Mouse (Mus musculus) neural tube, embryonic 14.5 days (tissue): ENCODE measurements around the gene Cyp2c65. TPM values are rescaled to one million over a fixed set of nuclear protein-coding genes. Genes with fewer than 3 reads are reported as not detected.
"Not testable (repeated sequence)": the region's sequence is repeated elsewhere in the genome, so short reads cannot be mapped to it uniquely, and the experiment has no call there.

Experiments
- ATAC-seq: fragments of 200-750 bp; cut with Nextera tagmentation; 2 replicates; pipeline ENCODE4 v1.8.0; 2017; ENCODE audit warnings: low read depth, mild to moderate bottlenecking, moderate TSS enrichment, moderate library complexity
- H3K27ac ChIP-seq: fragments of 300-500 bp; sonication (generic); 2 replicates; pipeline ENCODE4 v1.5.1; 2014; ENCODE audit warnings: low read depth, mild to moderate bottlenecking, control low read depth, low read length, moderate library complexity, mixed read lengths
- H3K27me3 ChIP-seq: fragments of 300-500 bp; sonication (generic); 2 replicates; pipeline ENCODE4 v1.6.1; 2014; ENCODE audit warnings: low read length; ENCODE audit not compliant: control insufficient read depth, insufficient read depth
- H3K36me3 ChIP-seq: fragments of 300-500 bp; sonication (generic); 2 replicates; pipeline ENCODE4 v1.6.1; 2014; ENCODE audit warnings: low read length, mixed read lengths; ENCODE audit not compliant: control insufficient read depth, insufficient read depth
- H3K4me1 ChIP-seq: fragments of 300-500 bp; sonication (generic); 2 replicates; pipeline ENCODE4 v1.6.1; 2014; ENCODE audit warnings: low read length; ENCODE audit not compliant: control insufficient read depth, insufficient read depth
- H3K4me2 ChIP-seq: fragments of 300-500 bp; sonication (generic); 2 replicates; pipeline ENCODE4 v1.6.1; 2014; ENCODE audit warnings: mild to moderate bottlenecking, low read depth, low read length, control low read depth
- H3K4me3 ChIP-seq: fragments of 300-500 bp; sonication (generic); 2 replicates; pipeline ENCODE4 v1.5.1; 2014; ENCODE audit warnings: low read depth, low read length, control low read depth, mixed read lengths
- H3K9ac ChIP-seq: fragments of 300-500 bp; sonication (generic); replicated peaks from 2 replicates; pipeline ENCODE4 v1.6.1; 2014; ENCODE audit warnings: low read depth, mild to moderate bottlenecking, control low read depth, low read length, mixed read lengths
- H3K9me3 ChIP-seq: fragments of 300-500 bp; sonication (generic); 2 replicates; pipeline ENCODE4 v1.6.1; 2016; ENCODE audit warnings: low read length; ENCODE audit not compliant: control insufficient read depth
- WGBS: fragments of 180-500 bp; shearing (Covaris S2); extraction: QIAGEN DNeasy Blood & Tissue Kit; methylation state at CpG from one replicate; pipeline ENCODE4 v1.1.7; 2014; 5-methylcytosine and 5-hydroxymethylcytosine counted together
- polyA plus RNA-seq: library from polyadenylated mRNA; unstranded; fragments of >200 nt; fragmentation: Nextera tagmentation; extraction: Ambion mirVana; gene quantifications from 2 replicates; pipeline ENCODE4 v1.2.1, GENCODE M21; 2014

Gene Cyp2c65
- not detected in 2 replicates for polyA plus RNA-seq

GRCm38 (mm10) chr19:39060719-39061118 is at the start of gene Cyp2c65:
Cyp2c65 (plus strand) TSS chr19:39061015.
- H3K36me3 ChIP-seq: no peaks in the 10 kb centered on the region
- no peaks in the 10 kb centered on the region for H3K27me3 ChIP-seq
- no peak within 1 kb of the TSS for H3K4me3 ChIP-seq
- H3K9ac ChIP-seq: no peak within 1 kb of the TSS
- H3K4me1 ChIP-seq: no peaks in the 10 kb centered on the region
- no peaks in the 10 kb centered on the region for H3K9me3 ChIP-seq
- no peak within 1 kb of the TSS for H3K27ac ChIP-seq
- WGBS: 71% methylated on average over 2 of the region's 2 CpGs
- no peak within 1 kb of the TSS for H3K4me2 ChIP-seq
- no peak for ATAC-seq

GRCm38 (mm10) chr19:39057928-39058327 is 2.9 kb upstream of the Cyp2c65 start:
- Histone ChIP-seq H3K9ac (no peak overlapping the region), H3K9me3 (no peaks in the 10 kb centered on the region), H3K27me3 (no peaks in the 10 kb centered on the region), H3K4me3 (no peak overlapping the region), H3K4me1 (no peaks in the 10 kb centered on the region), H3K4me2 (no peak overlapping the region), H3K36me3 (no peaks in the 10 kb centered on the region), H3K27ac (no peak overlapping the region)
- ATAC-seq: no peak
- WGBS: 94% methylated on average over 1 of the region's 1 CpGs

GRCm38 (mm10) chr19:39098779-39099178 is 38.0 kb downstream of the Cyp2c65 start:
- WGBS: 83% methylated on average over 2 of the region's 2 CpGs
- not testable (repeated sequence) for H3K27ac ChIP-seq, H3K9ac ChIP-seq, H3K4me2 ChIP-seq, H3K27me3 ChIP-seq, ATAC-seq, H3K36me3 ChIP-seq, H3K9me3 ChIP-seq, H3K4me3 ChIP-seq, H3K4me1 ChIP-seq

- no peak within 1 kb of the TSS for H3K4me2 ChIP-seq
- H3K27ac ChIP-seq: no peak within 1 kb of the TSS
- H3K9me3 ChIP-seq: no peaks in the 10 kb centered on the region
- H3K4me3 ChIP-seq: no peak within 1 kb of the TSS
- 88% methylated on average over 1 of the region's 1 CpGs for WGBS
- H3K27me3 ChIP-seq: no peaks in the 10 kb centered on the region
- no peaks in the 10 kb centered on the region for H3K4me1 ChIP-seq
- no peaks in the 10 kb centered on the region for H3K36me3 ChIP-seq
- H3K9ac ChIP-seq: no peak within 1 kb of the TSS
- ATAC-seq: no peak
These were observed 52.8 kb downstream of the Cyp2c65 start, which contains the start of gene Cyp2c66 for GRCm38 (mm10) chr19:39113644-39114043. Cyp2c66 (plus strand) TSS chr19:39113898.

Other genes with a start within 250 kb of the Cyp2c65 start
- 6.2 and 6.5 TPM in 2 replicates for gene Noc3l, start 241.8 kb upstream of the Cyp2c65 start, polyA plus RNA-seq
- 8.9 and 10.0 TPM in 2 replicates for gene Tbc1d12, start 224.4 kb upstream of the Cyp2c65 start, polyA plus RNA-seq
- gene Hells, start 130.1 kb upstream of the Cyp2c65 start, polyA plus RNA-seq: 6.3 and 7.6 TPM in 2 replicates
- not detected in 2 replicates for gene Cyp2c55, start 54.0 kb upstream of the Cyp2c65 start, polyA plus RNA-seq
- not detected in 2 replicates for gene Cyp2c66, start 52.9 kb downstream of the Cyp2c65 start, polyA plus RNA-seq
- gene Cyp2c29, start 208.4 kb downstream of the Cyp2c65 start, polyA plus RNA-seq: not detected in 2 replicates